Mouse (Mus musculus) NIH3T3 (cell line): Measurements from ENCODE around the gene Ppm1d.

Experiments
- DNase-seq: peaks from one replicate; pipeline ENCODE4 v3.0.0-alpha.2; 2012; ENCODE audit warnings: low read depth

The Ppm1d gene

GRCm38 (mm10) chr11:85310713-85311574 lies at the start of gene Ppm1d:
Ppm1d (plus strand) TSS chr11:85311244.
- peak; percentile 100 for DNase-seq

GRCm38 (mm10) chr11:85264635-85265034 lies 46.4 kb upstream of the Ppm1d start:
- peak; percentile 53 for DNase-seq

DNA sequence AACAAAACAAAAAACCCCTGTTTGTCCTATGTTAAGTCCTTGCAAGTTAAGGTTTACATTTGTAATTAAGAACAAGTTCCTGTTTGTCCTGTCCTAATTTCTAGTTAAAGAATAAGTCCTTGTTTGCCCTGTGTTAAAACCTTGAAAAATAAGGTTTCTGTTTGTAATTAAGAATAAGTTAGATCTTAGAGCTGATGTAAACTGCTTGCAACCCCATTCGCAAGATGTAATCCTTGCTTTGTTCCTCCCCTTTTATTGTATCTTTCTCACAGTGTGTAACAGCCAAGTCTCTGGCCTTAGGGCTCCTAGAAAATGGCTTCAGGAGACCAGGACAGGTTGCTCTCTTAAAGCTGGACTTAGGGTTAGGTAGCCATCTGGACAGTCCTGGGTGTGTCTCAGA lies 43.7 kb upstream of the Ppm1d start:
- DNase-seq, result no peak

DNA sequence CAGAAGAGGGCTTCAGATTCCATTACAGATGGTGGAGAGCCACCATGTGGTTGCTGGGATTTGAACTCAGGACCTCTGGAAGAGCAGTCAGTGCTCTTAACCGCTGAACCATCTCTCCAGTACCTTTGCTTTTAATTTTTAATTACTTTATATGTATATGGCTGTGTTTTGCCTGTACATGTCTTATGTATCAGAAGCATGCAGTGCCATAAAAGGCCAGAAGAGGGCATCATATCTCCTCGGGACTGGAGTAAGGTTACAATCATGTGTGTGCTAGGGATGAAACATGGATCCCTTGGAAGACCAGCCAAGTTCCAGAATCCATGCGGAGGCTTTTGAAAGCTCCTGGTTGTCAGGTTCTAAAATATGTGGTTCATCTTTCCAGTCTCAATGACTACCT lies 40.4 kb upstream of the Ppm1d start:
- DNase-seq, result peak; percentile 71

- no peak for DNase-seq
Observed at GRCm38 (mm10) chr11:85273299-85273698, 37.7 kb upstream of the Ppm1d start.

DNA sequence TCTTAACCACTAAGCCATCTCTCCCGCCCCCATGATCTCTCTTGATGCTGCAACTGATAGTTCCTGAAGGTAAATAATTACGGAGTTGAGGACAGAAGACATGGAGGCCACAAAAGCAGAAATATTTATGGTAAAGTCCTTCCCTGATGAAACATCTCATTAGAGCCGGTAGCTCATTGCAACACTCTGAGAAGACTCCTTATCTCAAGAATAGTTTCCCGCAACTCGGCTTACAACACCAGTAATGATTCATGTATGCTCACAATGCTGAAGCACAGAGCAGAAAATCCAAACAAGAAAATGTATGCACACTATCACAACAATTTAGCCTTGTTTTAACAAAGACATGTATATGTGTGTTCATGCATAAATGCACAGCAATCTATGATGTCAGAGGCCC lies 35.9 kb upstream of the Ppm1d start:
- DNase-seq, result peak; percentile 58

DNA sequence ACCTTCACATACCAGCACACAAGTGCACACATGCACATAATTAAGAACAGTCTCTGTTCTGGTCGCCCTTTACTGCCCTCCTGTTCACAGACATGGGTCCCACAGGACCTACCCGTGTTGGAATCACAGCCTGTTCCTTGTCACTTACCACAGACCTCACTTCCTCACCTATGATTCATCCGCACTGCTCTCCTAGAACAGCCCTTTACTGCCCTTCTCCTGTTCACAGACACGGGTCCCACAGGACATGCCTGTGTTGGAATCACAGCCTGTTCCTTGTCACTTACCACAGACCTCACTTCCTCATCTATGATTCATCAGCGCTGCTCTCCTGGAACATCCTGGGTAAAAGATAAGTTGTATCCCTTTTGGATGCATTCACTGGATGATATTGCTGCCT lies 33.4 kb upstream of the Ppm1d start:
- no peak for DNase-seq

DNA sequence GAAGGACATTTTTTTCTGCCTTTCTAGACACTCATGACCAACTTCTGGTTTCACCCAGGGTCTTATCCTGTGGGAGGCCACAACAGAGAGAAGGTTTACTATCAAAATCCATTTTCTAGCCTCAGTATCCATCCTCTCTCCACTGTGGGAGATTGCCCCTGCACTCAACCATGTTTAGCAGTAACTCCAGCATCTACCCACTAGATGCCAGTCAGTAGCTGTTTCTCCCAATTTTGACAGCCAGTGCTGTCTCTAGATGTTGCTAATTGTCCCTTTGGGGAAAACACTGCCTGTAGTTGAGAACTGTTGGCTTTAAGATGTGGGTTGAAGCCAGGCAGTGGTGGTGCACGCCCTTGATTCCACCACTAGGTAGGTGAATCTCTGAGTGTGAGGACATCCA lies 32.9 kb upstream of the Ppm1d start:
- no peak for DNase-seq

DNA sequence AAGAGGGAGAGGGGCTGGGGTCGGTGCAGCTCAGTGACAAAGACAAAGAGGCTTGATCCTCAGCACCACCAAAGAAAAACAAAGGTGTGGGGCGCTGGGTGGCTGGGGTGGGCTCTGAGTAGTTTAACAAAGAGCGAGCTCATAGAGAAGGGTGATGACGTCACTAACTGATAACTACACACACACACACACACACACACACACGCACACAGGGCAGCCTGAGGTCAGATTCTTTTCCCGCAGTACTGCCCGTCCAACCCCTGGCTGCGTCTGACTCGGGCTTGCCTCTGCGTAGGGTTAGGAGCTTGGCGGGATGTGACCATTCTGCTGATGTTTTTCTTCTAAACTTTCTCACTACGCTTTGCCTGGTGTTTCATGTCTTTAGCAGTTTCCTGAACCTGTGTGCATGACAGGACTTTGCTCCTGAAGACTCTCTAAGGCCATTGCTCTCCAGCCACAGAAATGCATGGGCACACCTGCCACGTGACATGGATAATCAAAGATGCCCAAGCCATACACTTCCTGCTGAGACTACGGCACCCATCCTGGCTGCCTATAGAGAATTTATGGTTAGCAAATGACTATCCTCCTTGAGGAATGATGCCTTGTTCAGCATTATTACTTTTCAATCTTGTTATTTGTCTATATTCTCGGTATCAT lies 29.7 kb upstream of the Ppm1d start:
- no peak for DNase-seq

- no peak for DNase-seq
Observed at GRCm38 (mm10) chr11:85297953-85298352, 13.1 kb upstream of the Ppm1d start.

DNA sequence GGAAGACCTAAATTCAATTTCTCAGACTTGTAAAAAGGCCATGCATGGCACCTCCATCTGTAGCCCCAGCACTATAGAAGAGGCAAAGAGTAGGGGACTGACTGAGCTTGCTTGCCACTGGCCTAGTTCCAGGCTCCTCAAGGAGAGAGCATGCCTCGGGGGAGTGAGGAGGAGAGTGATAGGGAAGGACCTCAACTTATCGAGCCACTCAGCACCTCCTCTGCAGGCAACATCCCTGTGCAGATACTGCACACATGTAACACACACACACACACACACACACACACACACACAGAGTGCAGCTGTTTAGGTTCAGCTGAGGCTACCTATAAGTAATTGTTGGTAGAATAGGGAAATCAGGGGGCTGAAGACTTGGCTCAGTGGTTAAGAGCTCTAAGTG lies 11.2 kb upstream of the Ppm1d start:
- no peak for DNase-seq

- no peak for DNase-seq
Observed at GRCm38 (mm10) chr11:85301161-85301560, 9.9 kb upstream of the Ppm1d start.

DNA sequence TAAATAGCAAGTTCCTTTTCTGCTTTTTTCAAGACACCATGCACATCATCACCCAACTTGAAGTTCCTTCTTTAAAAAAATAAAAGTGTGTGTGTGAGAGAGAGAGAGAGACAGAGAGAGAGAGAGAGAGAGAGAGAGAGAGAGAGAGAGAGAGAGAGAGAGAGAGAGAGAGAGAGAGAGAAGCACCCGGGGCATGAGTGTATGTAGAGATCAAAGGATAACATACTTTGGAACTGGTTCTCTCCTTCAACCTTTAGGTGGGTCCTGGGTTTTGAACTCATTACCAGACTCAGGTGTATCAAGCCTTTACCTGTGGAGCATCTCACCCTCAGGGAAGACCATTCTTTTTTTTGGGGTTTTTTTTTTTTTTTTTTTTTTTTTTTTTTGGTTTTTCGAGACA lies 9.2 kb upstream of the Ppm1d start:
- DNase-seq, result no peak

- DNase-seq, result no peak
Observed at GRCm38 (mm10) chr11:85306577-85307260, 4.3 kb upstream of the Ppm1d start.

DNA sequence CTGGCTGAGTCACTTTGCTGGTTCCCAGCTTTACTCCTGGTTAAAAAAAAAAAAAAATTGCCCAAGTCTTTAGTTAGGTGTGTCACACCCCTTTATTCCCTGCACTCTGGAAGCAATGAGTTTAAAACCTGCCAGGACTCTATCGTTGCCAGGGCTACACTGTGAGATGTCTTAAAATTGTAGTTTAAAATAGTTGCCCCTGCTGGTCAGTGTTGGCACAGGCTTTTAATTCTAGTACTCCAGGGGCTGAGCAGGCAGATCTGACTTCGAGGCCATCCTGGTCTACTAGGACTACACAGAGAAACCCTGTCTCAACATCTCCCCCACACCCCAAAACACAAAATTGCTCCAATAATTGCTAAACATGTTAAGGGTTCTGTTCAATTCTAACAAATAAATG lies 2.2 kb upstream of the Ppm1d start:
- peak; percentile 37 for DNase-seq

DNA sequence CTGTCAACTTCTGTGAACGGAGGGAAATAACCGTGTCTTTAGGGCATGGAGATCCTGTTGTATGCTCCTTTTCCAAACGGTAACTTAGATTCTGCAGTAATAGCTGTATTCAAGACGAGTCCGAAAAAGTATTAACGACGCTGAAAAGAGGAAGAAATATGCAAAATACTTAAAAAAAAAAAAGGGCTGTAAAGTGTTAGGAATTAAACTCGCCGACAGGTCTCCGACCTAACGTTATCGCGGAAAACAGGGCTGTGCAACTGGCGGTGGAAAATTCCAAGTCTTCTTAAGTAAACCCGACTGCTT lies 684 bp upstream of the Ppm1d start:
- no peak for DNase-seq

- peak; percentile 76 for DNase-seq
Observed at GRCm38 (mm10) chr11:85311645-85312490, 824 bp downstream of the Ppm1d start.

DNA sequence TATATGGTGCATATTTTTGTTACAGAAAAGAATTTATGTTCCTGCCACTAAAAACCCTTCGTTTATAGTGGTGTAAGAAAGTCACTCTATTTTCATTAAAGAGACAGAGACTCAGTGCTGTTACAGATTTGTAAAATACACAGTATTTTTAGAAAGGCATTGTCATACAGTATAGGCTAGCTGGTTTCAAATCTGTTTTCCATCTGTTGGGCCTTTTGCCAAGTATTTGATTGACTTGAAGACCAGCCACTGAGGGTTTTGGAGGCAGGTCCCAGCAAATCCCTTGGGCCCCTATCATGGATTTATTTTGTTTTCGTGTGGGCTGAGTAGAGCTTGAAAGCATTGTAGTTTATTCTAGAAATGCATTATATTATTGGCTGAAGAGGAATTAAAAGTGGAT lies 1.8 kb downstream of the Ppm1d start:
- peak; percentile 96 for DNase-seq

DNA sequence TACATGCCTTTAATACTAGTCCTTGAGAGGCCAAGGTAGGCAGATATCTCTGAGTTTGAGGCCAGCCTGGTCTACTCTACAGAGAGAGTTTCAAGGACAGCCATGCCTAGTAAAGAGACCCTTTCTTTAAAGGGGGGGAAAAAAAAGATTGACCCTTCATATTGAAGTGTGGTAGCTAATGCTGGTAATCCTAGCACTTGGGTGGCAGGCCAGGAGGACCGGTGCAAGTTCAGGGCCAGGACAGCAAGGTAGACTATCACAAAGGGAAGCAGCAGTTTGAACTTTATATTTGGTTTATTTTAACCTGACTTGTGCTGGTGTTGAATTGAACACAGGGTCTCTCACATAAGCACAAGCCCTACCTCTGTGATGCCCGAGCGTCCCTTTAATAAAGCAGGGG lies 2.3 kb downstream of the Ppm1d start:
- DNase-seq, result no peak

DNA sequence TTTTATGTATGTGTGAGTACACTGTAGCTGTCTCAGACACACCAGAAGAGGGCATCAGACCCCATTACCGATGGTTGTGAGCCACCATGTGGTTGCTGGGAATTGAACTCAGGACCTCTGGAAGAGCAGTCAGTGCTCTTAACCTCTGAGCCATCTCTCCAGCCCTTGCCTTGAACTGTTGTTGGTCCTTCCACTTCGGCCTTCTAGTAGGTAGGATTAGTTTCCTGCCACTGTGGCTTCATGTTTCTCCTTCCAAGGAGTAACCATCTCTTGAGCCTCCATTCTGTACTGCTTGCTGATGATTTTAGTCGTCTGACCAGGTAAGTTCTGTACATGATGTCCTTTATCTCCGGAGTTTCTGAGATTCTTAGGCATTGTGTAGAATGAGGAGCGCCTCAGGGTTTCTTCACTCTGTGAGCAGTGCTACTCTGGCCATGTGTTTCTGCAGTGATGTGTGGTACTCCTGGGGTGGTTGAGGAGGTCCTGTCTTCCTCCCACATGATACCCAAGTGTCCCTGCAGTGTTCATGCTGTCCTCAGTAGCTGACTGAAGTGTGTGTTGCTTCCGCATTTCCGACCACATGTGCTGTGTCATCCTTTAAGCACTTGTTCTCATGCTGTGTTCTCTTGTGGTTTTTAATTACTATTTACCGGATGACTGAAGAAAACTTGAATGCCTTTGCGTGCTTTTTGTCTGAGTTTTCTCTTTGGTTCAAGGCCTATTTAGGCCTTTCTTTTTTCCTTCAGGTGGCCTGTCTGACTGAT lies 12.7 kb downstream of the Ppm1d start:
- DNase-seq, result no peak

DNA sequence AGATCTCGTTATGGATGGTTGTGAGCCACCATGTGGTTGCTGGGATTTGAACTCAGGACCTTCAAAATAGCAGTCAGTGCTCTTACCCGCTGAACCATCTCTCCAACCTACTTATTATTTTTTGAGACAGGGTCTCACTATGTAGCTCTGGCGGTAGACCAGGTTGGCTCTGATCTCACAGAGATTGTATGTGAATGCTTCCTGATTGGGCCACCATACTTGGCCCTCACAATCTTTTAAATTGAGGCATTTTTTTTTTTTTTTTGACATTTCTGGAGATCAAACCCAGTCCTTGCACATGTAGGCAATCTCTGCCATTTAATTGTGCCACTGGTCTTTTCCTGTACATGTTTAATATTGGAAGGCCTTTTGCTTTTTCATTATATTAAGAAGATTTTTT lies 17.7 kb downstream of the Ppm1d start:
- DNase-seq, result no peak
